Mouse (Mus musculus): ENCODE results near the gene Fubp1. TPM values are rescaled to one million over a fixed set of nuclear protein-coding genes. Genes with fewer than 3 reads are reported as not detected.

Gene Fubp1
- 100 to 1,000 TPM; 105 to 167 (median 132) TPM for total RNA-seq (2022)

DNA sequence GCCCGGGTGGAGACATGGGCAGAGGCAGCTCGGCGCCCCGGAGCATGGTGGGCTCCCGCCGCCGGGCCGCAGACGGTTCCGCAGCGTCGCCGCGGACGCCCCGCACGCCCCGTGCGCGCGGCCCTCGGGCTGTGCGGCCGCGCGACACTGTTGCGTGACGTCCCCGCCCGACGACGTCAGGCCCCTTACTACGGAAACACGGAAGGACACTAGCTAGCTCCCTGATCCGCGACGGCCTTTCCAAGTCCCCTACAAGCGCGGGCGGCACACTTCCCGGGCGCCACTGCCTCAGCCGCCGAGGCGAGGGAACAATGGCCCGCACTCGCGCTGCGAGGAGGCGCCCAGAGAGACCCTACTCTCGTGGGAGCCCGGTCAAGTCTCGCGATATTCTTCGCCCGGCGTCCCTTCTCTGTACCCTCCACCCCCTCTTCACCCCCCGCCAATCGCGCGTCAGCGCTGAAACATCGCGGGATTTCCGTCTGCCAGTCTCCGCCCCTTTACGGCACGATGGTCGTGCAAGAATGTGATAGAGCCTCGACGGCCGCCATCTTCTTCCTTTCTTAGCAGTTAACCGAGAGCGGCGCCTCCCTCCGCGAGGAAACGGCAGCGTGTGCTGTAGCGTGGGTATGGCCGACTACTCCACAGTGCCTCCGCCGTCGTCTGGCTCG lies at the start of gene Fubp1, which contains the start of gene Dnajb4:
Fubp1 (plus strand) TSS at position 456 of the 668 bp plus-strand sequence.
Dnajb4 (minus strand) TSS at position 336 of the 668 bp plus-strand sequence.
- DNase-seq = peak; percentile 99

DNA sequence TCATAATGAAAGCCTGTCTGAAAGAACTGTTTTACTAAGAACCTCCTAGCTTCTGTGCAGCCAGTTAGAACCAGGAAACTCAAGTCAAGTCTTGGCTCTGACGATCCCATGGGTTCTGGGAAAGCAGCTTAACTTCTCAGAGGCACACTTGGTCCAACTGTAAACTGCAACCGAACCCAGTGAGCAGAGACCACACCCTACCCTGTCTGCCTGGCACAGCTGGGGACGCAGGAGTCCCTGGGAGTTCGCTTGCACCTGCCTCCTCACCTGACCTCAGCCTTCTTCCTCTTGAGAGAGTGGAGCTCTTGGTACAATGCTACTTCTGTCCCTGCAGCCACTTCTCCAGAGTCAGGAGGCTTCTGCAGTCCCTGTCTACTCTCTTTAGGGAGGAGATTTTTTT lies 49.6 kb upstream of the Fubp1 start:
- no peak for DNase-seq

DNA sequence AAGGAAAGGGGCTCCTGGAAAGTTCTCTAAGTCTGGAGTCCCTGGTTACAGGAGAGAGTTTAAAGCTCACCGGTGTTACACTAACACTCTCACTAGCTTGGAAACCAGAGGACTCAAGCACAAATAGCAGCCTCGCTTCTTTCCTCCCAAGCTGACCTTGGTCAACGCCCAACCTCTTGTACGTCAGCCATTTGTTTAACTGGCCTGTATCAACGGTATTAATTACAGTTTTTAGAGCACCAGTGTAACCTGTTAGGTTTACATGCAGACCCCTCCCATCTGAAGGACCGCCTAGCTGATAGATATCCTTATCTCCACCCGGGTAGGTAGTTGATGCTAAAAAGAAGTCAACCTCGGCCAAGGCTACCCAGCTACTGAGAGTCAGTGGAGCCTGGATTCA lies 46.9 kb upstream of the Fubp1 start:
- no peak for DNase-seq

DNA sequence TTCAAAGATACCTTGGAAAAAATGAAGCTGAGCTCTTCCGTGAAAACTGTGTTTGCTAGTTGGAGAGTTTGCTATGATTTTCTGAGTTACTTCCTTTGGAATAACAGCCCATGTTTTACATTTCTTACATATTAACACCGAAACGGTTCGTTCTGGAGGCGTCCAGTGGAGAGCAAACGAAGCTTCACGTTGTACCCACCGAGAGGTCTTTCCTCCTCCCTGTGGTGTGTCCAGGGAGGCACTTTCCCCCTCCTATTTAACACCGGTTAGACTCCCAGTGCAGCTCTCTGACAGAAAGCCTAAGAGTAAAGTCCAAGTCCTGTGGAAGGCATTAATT lies 45.2 kb upstream of the Fubp1 start:
- no peak for DNase-seq

DNA sequence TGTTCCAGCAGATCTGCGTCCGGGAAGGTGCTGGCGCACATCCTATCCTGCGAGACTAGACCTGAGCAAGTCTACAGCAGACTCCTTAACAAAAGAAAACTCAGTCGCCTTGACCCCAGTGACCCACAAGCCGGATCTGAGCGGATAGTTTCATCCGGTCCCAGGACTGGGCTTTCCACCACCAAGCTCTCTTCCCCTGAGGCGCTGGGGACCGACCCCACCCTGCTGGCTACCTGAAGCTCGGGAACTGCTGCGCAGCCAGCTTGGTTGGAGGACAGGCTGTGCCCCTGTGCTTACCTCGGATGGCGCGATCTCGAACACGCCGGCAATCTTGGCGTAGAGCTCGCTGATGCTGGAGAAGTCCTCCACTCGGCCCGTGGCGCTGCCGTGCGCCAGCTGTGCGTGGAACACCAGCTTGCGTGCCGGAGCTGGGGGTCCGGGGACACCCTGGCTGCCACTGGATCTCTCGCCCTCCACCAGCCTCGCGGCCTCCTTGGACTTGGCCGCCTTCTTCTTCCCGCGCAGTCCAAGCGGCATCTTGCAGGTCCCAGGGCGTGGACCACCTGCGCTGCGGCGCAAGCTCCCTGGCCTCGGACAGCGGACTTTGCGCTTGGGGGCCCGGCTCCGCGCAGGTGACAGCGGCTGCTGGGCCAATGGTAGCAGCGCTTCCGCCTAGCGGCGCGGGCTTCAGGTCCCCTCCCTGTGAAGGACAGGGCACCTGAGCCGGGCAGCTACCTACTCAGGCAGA lies 44.7 kb upstream of the Fubp1 start:
- DNase-seq = peak; percentile 40

DNA sequence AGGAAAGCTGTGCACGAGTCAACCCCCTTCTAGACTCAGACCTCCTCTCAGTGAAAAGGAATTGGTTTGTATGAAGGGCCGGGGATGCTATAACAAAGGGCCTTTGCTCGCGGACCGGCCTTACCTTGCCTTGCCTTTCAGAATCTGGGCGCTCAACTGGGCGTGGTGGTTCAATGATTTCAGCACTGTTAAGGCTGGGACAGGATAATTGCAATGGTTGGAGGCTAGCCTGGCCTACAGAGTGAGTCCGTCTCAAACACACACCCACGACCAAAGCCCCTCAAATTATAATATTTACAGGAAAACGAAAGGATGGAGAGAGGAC lies 44.2 kb upstream of the Fubp1 start, which contains the start of gene Gipc2:
Gipc2 (minus strand) TSS at position 132 of the 325 bp plus-strand sequence.
- no peak for DNase-seq

DNA sequence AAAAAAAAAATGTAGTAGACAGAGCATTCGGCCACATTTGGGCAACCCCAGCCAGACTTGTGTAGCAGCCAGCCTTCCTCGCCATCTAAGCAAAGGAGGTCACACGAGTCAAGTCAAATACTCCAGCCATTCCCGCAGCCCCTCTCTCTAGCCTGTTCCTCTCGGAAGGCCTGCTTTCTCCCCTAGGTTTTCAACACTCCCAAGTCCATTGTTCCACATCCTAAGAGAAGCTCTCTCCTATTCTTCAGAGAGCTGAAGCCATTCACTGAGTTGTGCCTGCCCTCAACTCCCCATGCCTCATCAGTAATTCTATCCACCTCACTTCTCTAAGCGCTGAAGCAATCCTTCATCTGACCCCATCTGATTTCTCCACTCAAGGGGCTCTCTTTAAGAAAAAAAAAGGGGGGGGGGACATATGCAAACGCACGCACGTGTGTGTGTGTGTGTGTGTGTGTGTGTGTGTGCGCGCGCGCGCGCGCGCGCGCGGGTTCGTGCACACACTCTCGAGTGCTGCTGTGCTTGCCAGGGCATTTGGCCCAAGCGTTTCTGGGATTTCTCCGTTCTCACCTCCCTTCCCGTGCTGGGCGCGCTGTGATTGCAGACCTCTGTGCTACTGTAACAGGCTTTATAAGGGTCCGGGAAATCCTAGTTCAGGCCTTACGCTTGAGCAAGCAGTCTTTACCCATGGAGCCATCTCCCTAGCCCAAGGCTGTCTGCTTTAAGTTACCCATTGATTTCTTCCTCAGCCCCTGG lies 43.3 kb upstream of the Fubp1 start:
- no peak for DNase-seq

DNA sequence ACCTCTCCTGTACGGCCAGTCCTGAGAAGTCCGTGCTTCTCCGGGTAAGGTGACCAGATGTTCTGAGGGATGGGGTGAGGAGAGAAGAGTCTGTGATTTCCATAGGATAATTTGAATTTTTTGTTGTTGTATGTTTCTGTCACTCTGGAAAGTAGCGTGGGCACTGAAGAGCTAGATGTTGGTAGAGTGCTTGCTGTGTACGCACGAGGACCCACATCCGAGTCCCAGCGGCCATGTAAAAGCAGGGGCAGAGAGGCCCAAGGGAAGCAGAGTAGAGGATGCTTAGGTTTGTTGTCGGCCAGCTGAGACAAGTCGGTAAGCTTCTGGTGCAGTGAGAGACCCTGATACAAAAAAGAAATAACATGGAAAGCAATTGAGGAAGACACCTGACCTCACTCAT lies 42.2 kb upstream of the Fubp1 start:
- no peak for DNase-seq

DNA sequence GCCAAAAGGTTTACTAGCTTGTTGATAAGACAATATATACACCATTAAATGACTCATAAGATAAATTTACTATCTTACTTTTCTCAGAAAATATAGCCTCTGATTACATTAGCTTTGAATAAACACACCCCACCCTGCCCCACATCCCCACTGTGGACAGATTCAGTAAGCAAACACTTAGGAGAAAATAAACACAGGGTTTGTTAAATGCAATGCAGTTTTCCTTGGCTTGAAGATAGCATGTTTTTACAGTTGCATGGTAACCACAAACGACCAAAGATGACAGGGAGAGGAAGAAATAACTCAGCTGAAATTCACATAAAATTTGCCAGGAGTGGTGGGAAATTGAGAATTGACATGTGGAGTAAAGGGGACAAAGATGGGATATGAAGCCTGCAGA lies 39.8 kb upstream of the Fubp1 start:
- DNase-seq = no peak

DNA sequence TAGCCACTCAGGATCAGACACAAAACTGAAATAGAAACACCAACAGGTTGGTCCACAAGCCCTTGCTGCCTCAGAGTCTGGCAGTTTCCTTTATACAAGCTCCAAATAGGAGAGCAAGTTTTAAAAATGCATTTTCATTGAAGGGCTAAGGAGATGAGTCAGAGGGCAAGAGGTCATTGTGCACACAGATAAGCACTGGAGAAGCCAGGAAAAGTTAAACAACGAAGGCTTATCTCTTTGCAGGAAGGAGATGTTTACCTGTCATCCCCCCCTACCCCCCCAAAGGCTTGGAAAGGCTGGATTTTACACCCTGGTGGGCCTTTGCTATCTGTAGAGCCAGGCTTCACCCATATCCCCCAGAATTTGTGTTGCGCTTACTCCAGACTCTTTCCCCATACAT lies 39.0 kb upstream of the Fubp1 start:
- no peak for DNase-seq

DNA sequence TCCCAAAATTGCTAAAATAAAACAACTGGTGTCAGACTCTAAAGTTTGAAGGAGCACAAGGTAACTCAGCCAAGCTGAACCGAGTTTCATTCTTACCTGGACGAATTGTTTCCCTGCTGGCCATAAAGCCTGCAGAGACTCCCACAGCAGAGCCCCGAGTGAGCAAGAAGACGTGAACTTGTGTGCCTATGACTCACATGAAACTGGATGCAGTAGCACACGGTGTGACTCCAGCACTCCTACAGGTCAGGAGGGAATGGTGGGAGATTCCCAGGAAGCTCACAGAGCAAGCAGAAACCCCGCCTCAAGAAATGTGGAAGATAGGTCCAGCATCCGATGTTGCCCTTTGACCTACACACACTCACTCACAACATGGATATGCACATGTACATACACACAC lies 38.4 kb upstream of the Fubp1 start:
- no peak for DNase-seq

DNA sequence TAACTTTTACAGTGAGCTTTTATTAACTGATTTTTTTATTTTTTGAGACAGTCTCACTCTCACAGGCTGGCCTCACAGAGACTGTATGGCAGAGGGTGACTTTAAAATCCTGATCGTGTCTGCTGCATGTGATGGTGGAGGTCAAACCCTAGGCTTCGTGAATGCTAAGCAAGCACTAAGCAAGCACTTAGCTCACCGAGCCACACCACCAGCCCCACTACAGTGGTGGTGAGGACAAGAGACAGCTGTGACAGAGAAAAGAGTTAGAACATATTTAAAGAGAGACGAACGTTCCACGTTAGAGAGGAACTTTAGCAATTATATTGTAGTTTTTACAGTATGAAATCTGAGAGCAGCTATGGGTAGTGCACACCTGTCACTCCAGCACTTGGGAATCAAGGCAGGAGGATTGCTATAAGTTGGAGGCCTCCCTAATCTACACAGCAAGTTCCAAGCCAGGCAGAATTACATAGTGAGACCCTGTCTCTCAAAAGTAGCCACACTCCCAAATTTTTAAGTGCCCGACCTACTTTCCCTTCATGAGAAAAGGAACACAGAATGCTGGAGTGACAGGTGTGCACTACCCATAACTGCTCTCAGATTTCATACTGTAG lies 37.8 kb upstream of the Fubp1 start:
- no peak for DNase-seq

DNA sequence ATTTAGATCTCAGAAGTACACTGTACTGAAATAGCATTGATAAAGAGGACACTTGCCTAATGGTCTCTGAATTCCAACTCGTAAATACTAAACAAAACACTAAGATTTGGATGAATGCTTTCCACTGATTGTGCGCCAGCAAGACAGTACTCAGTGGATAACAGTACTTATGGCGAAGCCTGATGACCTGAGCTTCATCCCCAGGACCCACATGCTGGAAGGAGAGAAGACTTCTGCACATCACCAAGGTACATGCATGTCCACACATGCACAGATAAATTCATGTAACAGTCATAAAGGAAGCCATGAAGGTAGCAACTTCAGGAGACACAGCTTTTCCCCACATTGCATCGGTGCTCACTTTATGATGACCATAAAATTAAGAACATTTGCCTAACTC lies 31.4 kb upstream of the Fubp1 start:
- no peak for DNase-seq

DNA sequence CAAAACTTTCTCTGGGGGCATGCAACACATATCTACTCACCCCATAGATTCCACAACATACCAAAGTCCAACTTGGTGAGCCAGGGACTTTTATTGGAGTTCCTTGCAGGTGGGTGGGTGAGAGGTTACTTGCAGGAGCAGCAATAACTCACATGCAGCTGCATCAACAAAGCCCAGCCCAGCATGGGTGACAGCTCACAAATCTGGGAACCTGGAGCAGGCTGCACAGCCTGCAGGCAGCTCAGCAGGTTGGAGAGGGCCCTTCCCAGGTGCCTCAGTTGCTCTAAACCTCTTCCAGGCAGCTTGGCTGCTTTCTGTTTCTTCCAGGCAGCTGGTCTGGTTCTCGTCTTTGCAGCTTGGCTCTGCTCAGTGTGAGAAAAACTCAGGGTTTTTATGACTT lies 30.9 kb upstream of the Fubp1 start:
- DNase-seq = no peak

DNA sequence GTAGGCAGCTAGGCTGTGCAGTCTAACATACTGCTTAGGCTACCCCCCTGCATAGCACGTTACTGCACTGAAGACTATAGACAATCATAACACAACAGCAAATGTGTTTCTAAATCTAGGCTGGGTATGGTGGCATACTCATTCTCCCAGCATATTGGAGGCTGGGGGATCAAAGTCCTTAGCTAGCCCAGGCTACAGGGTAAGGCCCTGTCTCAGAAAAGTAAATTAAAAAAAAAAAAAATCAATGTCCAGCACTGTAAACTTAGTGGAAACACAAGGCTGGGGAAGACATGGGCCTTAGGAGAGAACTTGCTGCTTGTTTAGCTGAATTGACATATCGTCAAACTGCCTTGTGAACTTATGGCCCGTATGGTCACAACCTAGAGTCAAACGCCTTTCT lies 29.6 kb upstream of the Fubp1 start:
- no peak for DNase-seq

DNA sequence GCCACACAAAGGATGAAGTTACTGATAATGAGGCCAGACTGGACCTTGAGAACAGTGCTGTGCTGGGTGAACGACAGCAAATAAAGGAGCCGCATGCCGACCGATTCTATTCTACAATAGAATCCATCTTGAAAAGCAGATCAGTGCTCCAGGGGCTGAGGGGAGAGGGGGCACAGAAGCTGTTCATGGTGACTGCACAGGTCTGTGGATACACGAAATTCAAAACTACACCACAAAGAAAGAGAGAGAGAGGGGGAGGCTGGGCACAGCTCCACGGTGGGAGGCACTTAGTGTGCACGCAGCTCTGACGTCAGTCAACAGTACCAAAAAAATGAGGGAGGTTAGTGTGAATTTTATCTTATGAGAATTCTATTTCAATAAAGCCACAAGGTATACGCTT lies 26.7 kb upstream of the Fubp1 start:
- DNase-seq = no peak

DNA sequence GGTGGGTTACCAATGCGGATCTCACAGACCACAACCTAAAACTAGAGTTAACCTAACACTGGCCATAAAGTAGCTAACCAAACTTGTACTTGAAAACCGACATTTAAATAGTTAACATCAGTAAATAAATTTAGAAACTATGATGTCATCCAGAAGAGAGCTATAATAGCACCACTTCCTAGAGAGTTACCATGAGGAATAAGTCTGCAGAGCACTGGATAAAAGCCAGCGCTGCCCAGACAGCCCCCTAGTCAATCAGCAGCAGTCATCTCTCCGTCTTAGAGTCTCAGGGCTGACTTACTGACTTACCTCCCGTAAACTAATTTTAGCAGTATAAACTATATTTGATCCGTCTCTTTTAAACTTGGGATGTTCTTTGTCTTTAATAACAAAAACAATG lies 24.1 kb upstream of the Fubp1 start:
- DNase-seq = no peak

DNA sequence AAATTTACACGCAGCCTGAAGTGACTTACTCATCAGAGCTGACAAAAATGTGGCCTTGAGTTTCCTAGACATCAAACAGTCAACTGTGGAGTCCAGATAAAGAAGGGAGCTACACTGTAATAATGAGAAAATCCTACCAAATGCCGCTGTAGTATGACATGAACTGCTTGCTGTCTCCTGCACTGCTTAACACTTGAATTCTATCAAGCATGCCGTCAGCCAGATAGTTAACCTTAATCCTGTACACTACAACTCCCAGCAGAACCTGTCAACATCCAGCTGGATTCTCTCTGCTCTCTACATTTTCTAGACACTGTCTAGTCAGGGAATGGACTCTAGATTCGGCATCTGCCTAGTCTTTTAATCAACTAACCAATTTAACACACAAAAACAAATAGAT lies 20.9 kb upstream of the Fubp1 start:
- no peak for DNase-seq

DNA sequence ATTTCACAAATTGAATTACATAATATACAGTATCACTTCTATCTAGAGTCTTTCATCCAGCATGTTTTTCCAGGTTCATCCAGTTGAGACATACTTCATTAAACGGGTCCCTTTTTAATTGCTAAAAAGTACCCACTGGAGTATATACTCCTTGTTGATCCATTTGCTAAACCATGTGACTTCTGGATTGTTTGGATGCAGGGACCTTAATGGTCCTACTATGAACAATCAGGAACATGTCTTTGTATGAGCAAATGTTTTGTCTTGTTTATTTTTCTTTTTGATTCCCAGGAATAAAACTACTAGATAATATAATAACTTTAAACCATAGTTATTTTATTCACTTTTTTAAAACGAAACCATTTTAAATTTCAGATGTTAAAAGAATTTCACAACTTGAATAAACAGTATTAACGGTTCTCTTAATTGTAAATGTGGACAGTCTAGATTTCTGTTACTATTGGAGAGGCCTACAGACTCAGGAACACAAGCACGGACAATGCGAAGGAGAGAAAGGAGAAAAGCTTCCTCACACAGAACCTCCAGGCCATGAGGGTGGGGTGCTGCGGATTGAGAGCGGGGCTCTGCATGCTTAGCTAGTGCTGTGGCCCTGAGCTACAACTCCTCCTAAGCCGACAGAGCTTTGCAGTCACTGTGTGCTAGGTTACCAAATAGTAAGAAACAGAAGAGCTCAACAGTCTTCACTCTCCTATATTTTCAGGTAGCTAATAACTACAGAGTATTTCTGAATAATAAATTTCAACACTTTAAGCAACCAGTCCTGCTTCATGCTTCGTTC lies 19.3 kb upstream of the Fubp1 start:
- DNase-seq = no peak

DNA sequence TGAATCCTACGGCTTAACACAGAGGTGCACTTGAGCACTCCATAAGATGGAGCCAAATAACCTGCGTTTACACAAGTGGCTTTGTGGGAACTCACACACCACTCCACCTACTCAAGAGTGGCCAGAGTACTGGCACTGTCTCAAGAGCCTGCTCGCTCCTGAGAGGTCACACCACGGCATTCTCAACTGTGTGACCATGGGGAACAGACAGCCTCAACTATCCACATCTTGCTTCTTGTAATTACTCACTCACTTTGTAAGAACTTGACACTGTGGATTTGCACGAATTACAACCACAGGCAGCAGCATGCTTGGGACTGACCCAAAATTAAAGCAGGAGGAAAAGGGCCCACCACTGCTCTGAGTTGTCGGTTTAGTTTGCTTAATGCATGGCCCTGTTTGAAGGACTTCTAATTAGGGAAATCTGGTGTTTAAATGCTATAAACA lies 18.4 kb upstream of the Fubp1 start:
- peak; percentile 24 for DNase-seq

DNA sequence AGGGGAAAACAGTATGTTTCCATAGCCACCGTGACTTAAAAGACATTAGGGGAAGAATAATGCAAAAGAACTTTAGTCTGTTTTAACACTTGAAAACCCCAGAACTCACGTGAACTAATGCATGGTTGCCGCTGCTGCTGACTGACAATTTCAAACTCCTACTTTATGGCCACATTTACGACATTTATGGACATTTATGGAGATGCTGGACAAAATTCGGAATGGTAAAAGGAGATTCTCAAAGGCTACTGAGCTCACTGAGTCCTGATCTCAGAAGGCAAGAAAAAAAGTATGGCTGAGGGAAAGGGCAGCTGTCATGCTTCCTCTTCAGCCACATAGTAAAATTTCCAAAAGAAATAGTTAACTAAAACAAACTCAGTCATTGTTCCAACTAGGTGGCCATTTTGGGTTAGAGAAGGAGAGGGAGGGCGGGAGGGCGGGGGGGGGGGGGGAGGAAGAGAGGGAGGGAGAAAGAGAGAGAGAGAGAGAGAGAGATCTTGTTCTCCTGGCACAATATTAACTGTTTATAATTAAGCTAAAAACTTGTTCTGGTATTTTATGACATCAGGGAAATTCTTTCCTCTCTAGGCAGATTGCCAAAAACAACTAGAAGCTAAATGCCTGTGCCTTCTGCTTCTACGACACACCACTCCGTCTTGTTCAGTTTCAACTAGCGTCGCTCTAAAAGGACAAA lies 17.8 kb upstream of the Fubp1 start:
- DNase-seq = no peak

DNA sequence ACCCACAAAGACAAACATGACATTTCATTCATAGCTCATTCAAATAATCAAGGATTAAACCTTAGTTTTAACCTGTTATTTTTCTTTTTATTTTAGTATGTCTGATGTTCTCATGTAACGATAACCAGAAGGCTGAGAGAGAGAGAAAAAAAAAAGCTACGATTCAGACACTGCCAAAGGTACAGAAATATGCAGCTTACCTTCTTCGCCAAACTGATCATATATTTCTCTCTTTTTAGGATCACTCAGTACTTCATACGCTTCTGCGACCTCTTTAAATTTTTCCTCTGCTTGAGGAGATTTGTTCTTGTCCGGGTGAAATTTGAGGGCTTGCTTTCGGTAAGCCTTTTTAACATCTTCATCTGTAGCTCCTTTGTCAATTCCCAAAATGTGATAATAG lies 17.0 kb upstream of the Fubp1 start:
- DNase-seq = no peak
